Mouse (Mus musculus): ENCODE measurements around the gene Rbm5. TPM values are rescaled to one million over a fixed set of nuclear protein-coding genes. Genes with fewer than 3 reads are reported as not detected.

The Rbm5 gene
- polyA plus RNA-seq, 1 experiment from 2014 or later = 179 TPM

DNA sequence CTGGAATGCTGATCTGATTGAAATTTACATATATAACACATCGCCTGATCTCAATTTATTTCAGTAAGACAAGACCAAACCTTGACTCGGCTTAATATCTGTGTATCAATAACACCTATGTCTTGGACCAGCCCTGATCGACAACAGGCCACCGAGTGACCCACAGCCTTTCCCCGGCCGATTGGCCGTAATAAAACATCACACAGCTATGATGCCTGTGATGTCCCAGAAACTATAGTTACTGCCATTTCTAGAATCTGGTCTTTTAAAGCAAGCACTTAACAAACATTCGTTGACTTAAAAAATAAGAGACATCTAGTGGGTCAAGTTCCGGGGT, 791 bp downstream of the Rbm5 start:
- no peaks in the 10 kb centered on the region; the same call in 1 of the 2 replicates for H3K4me1 ChIP-seq (ENCODE audit: control insufficient read depth, insufficient read depth, low read length)
- H3K9me3 ChIP-seq (ENCODE audit: control insufficient read depth, low read length) = no peaks in the 10 kb centered on the region
- no peak for ATAC-seq (ENCODE audit: insufficient number of reproducible peaks, low FRiP score, low TSS enrichment, low read depth)
- 2% methylated on average over 9 of the region's 9 CpGs for WGBS
- peak overlapping the region; percentile 60 for H3K4me2 ChIP-seq (ENCODE audit: low read depth, severe bottlenecking)
- H3K27me3 ChIP-seq (ENCODE audit: control insufficient read depth, insufficient read depth, low read length) = no peaks in the 10 kb centered on the region
- peak overlapping the region; percentile 76 for H3K4me3 ChIP-seq (ENCODE audit: low read depth, low read length)
- peak overlapping the region; percentile 92 for H3K9ac ChIP-seq (ENCODE audit: low read length)
- no peak overlapping the region for H3K27ac ChIP-seq (replicated peaks; ENCODE audit: low read depth, low read length)
- DNase-seq (ENCODE audit: low spot score) = no peak
- peaks cover 27% of the 10 kb centered on the region for H3K36me3 ChIP-seq (ENCODE audit: control insufficient read depth, insufficient read depth, low read length)

DNA sequence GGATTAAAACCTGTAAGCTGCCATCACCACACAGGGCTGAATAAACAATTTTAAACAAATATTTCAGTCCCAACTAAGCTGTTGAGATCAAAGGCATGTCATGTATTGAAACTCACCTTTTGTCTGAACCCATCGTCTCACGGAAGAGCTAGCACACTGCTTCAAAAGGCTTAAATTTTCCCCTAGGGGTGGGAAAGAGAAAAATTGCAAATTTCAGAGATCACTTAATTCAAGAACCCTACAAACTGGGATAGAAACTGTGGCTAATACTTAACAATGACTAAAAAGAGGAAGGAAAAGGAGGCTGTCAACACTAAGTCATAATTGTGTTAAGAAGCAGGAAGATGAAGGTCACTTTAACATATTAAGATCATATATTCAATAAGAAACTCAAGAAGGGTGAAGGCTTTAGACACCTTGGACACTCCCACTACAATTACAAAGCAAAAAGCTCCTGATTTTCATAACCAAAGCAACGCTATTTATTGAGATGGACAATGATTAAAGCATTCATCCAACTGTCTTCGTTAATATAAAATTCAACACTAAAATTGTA, 1.3 kb downstream of the Rbm5 start:
- H3K9me3 ChIP-seq (ENCODE audit: control insufficient read depth, low read length) = no peaks in the 10 kb centered on the region

DNA sequence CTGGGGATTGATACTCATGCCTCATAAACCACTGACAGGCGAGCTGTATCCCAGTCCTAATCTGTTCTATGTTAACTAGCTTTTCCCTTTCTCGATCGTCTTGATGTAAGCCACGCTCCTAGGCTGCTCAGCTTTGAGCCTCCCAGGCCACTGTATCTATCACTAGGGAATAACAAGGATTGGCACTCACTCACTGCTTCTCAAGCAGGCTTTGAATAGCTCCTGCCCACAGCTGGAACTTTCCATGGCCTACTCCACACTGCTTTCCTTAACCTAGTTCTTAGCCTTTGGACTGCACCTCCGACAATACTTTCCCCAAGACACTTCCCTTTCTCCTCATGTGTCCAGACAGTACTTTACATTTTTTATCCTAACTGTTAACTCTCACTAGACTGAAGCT, 1.9 kb downstream of the Rbm5 start:
- H3K4me2 ChIP-seq (ENCODE audit: low read depth, severe bottlenecking) = peak overlapping the region; percentile 60; the same call in 1 of the 2 replicates
- 94% methylated on average over 5 of the region's 5 CpGs for WGBS
- no peak overlapping the region for H3K9ac ChIP-seq (ENCODE audit: low read length)
- no peaks in the 10 kb centered on the region; the same call in 1 of the 2 replicates for H3K4me1 ChIP-seq (ENCODE audit: control insufficient read depth, insufficient read depth, low read length)
- H3K4me3 ChIP-seq (ENCODE audit: low read depth, low read length) = peak overlapping the region; percentile 76; the same call in 1 of the 2 replicates
- H3K36me3 ChIP-seq (ENCODE audit: control insufficient read depth, insufficient read depth, low read length) = peaks cover 36% of the 10 kb centered on the region
- no peaks in the 10 kb centered on the region for H3K27me3 ChIP-seq (ENCODE audit: control insufficient read depth, insufficient read depth, low read length)
- no peak overlapping the region for H3K27ac ChIP-seq (replicated peaks; ENCODE audit: low read depth, low read length)
- no peaks in the 10 kb centered on the region for H3K9me3 ChIP-seq (ENCODE audit: control insufficient read depth, low read length)
- DNase-seq (ENCODE audit: low spot score) (no peak), ATAC-seq (ENCODE audit: insufficient number of reproducible peaks, low FRiP score, low TSS enrichment, low read depth) (no peak)

More for the DNA sequence above, 1.3 kb downstream of the Rbm5 start:
- Histone ChIP-seq H3K4me2 (ENCODE audit: low read depth, severe bottlenecking) (peak overlapping the region; percentile 60), H3K27me3 (ENCODE audit: control insufficient read depth, insufficient read depth, low read length) (no peaks in the 10 kb centered on the region), H3K27ac (replicated peaks; ENCODE audit: low read depth, low read length) (no peak overlapping the region), H3K9ac (ENCODE audit: low read length) (peak overlapping the region; percentile 92), H3K4me3 (ENCODE audit: low read depth, low read length) (peak overlapping the region; percentile 76), H3K36me3 (ENCODE audit: control insufficient read depth, insufficient read depth, low read length) (peaks cover 31% of the 10 kb centered on the region), H3K4me1 (ENCODE audit: control insufficient read depth, insufficient read depth, low read length) (no peaks in the 10 kb centered on the region; the same call in 1 of the 2 replicates)
- ATAC-seq (ENCODE audit: insufficient number of reproducible peaks, low FRiP score, low TSS enrichment, low read depth) = no peak
- WGBS = 48% methylated on average over 4 of the region's 4 CpGs
- DNase-seq (ENCODE audit: low spot score) = no peak

DNA sequence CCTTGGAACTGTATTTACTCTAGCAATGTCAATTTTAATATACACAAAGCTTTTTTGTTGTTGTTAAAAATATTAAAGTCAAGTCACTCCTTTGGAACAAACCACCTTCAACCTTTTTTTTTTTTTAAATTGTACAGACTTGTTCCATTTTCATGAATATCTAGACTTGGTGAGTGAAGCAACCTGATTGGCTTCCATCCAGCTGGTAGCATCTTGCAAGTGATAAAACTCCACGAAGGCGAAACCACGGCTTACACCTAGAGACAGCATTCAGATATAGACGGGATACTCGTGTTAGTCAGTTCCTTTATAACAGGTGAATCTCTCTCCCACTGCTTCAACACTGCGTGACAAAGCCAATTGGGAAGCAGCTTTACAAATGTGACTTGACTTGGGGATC, 11.2 kb downstream of the Rbm5 start:
- no peak for ATAC-seq (ENCODE audit: insufficient number of reproducible peaks, low FRiP score, low TSS enrichment, low read depth)
- no peak for DNase-seq (ENCODE audit: low spot score)
- Histone ChIP-seq H3K4me2 (ENCODE audit: low read depth, severe bottlenecking) (no peak overlapping the region), H3K27ac (replicated peaks; ENCODE audit: low read depth, low read length) (no peak overlapping the region), H3K4me3 (ENCODE audit: low read depth, low read length) (no peak overlapping the region), H3K9me3 (ENCODE audit: control insufficient read depth, low read length) (no peaks in the 10 kb centered on the region), H3K36me3 (ENCODE audit: control insufficient read depth, insufficient read depth, low read length) (peaks cover 46% of the 10 kb centered on the region), H3K4me1 (ENCODE audit: control insufficient read depth, insufficient read depth, low read length) (no peaks in the 10 kb centered on the region), H3K27me3 (ENCODE audit: control insufficient read depth, insufficient read depth, low read length) (no peaks in the 10 kb centered on the region), H3K9ac (ENCODE audit: low read length) (no peak overlapping the region)
- WGBS = 94% methylated on average over 6 of the region's 6 CpGs

DNA sequence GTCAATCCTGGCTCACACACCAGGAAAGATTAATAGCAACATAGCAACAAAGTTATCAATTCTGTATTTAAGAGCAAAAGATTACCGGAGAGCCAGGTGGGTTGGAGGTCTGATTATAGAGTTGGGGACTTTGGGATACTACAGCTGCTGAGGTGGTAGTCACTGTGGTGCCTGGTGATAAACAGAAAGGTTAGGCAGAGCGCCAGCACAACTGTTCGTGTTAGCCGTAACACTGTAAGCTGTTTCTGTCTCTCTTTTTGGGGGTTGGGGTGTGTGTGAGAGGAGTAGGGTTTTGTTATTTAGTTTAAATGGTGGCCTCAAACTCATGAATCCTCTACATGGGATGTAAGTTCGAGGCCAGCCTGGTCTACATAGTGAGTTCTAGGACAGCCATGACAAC, 20.4 kb downstream of the Rbm5 start:
- H3K4me2 ChIP-seq (ENCODE audit: low read depth, severe bottlenecking) = no peak overlapping the region
- no peak overlapping the region for H3K9ac ChIP-seq (ENCODE audit: low read length)
- DNase-seq (ENCODE audit: low spot score) (no peak), ATAC-seq (ENCODE audit: insufficient number of reproducible peaks, low FRiP score, low TSS enrichment, low read depth) (no peak)
- H3K4me3 ChIP-seq (ENCODE audit: low read depth, low read length) = no peak overlapping the region
- 94% methylated on average over 5 of the region's 5 CpGs for WGBS
- H3K4me1 ChIP-seq (ENCODE audit: control insufficient read depth, insufficient read depth, low read length) = no peaks in the 10 kb centered on the region
- H3K9me3 ChIP-seq (ENCODE audit: control insufficient read depth, low read length) = no peaks in the 10 kb centered on the region
- H3K36me3 ChIP-seq (ENCODE audit: control insufficient read depth, insufficient read depth, low read length) = peaks cover 58% of the 10 kb centered on the region
- no peaks in the 10 kb centered on the region for H3K27me3 ChIP-seq (ENCODE audit: control insufficient read depth, insufficient read depth, low read length)
- H3K27ac ChIP-seq (replicated peaks; ENCODE audit: low read depth, low read length) = no peak overlapping the region

DNA sequence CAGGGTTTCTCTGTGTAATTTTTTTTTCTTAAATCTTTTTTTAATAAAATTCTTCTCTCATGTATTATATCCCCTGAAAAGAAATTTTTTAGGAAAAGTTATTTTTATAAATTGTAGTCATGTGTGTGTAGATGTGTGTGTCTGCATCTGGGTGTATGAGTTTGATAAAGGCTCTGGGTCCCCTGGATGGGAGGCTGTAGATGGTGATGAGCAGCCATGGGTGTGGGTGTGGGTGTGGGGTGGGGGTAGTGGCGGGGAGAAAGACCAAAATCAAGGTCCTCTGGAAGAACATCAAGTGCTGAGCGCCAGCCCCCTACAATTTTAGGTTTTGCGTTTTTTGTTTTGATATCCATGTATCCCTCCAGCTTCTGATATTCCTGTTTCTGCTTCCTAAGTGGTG, 22.7 kb downstream of the Rbm5 start:
- no peak overlapping the region for H3K4me3 ChIP-seq (ENCODE audit: low read depth, low read length)
- no peaks in the 10 kb centered on the region for H3K9me3 ChIP-seq (ENCODE audit: control insufficient read depth, low read length)
- no peak for DNase-seq (ENCODE audit: low spot score)
- ATAC-seq (ENCODE audit: insufficient number of reproducible peaks, low FRiP score, low TSS enrichment, low read depth) = no peak
- H3K27me3 ChIP-seq (ENCODE audit: control insufficient read depth, insufficient read depth, low read length) = no peaks in the 10 kb centered on the region
- WGBS = 94% methylated on average over 3 of the region's 3 CpGs
- H3K9ac ChIP-seq (ENCODE audit: low read length) = no peak overlapping the region
- peaks cover 75% of the 10 kb centered on the region for H3K36me3 ChIP-seq (ENCODE audit: control insufficient read depth, insufficient read depth, low read length)
- H3K4me2 ChIP-seq (ENCODE audit: low read depth, severe bottlenecking) = no peak overlapping the region
- no peaks in the 10 kb centered on the region for H3K4me1 ChIP-seq (ENCODE audit: control insufficient read depth, insufficient read depth, low read length)
- no peak overlapping the region for H3K27ac ChIP-seq (replicated peaks; ENCODE audit: low read depth, low read length)

DNA sequence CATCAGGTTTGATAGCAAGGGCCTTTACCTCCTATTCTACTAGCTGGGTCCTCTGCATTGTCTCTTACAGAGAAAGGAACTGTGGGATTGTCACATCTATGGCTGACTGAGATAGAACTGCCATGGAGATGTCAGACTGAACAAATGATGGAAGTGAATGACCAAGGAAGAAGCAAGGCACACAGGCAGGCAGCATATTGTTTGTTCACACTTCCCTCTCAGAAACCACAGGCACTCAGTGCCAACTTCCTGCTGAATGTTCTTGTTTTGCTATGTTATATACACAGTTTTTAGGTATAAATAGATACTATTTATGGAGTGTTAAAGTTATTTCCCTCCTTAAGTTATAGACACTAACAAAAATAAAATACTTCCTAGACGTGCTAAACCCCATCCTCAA, 23.5 kb downstream of the Rbm5 start:
- DNase-seq (ENCODE audit: low spot score) = no peak
- no peaks in the 10 kb centered on the region for H3K27me3 ChIP-seq (ENCODE audit: control insufficient read depth, insufficient read depth, low read length)
- H3K9ac ChIP-seq (ENCODE audit: low read length) = no peak overlapping the region
- H3K9me3 ChIP-seq (ENCODE audit: control insufficient read depth, low read length) = no peaks in the 10 kb centered on the region
- peaks cover 75% of the 10 kb centered on the region for H3K36me3 ChIP-seq (ENCODE audit: control insufficient read depth, insufficient read depth, low read length)
- ATAC-seq (ENCODE audit: insufficient number of reproducible peaks, low FRiP score, low TSS enrichment, low read depth) = no peak
- no peak overlapping the region for H3K4me3 ChIP-seq (ENCODE audit: low read depth, low read length)
- H3K4me1 ChIP-seq (ENCODE audit: control insufficient read depth, insufficient read depth, low read length) = no peaks in the 10 kb centered on the region
- WGBS = 92% methylated on average over 1 of the region's 1 CpGs
- no peak overlapping the region for H3K27ac ChIP-seq (replicated peaks; ENCODE audit: low read depth, low read length)
- H3K4me2 ChIP-seq (ENCODE audit: low read depth, severe bottlenecking) = no peak overlapping the region

DNA sequence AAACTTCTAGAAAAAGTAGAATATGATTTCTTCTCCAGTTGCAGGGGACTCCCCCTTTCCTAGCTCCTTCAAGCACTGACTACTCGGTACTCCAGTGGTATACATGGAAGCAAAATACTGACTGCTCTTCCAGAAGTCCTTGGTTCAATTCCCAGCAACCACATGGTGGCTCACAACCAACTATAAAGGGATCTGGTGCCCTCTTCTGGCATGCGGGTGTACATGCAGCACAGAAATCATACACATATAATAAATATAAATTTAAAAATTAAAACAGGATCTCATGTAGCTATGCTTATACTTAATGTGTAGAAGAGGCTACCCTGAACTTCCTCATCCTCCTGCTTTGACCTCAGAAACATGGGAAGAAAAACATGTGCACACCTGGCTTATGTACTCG, 24.1 kb downstream of the Rbm5 start:
- no peak for DNase-seq (ENCODE audit: low spot score)
- Histone ChIP-seq H3K36me3 (ENCODE audit: control insufficient read depth, insufficient read depth, low read length) (peaks cover 75% of the 10 kb centered on the region), H3K4me1 (ENCODE audit: control insufficient read depth, insufficient read depth, low read length) (no peaks in the 10 kb centered on the region), H3K4me3 (ENCODE audit: low read depth, low read length) (no peak overlapping the region), H3K4me2 (ENCODE audit: low read depth, severe bottlenecking) (no peak overlapping the region), H3K9me3 (ENCODE audit: control insufficient read depth, low read length) (no peaks in the 10 kb centered on the region), H3K27me3 (ENCODE audit: control insufficient read depth, insufficient read depth, low read length) (no peaks in the 10 kb centered on the region), H3K27ac (replicated peaks; ENCODE audit: low read depth, low read length) (no peak overlapping the region), H3K9ac (ENCODE audit: low read length) (no peak overlapping the region)
- WGBS = 94% methylated on average over 3 of the region's 3 CpGs
- ATAC-seq (ENCODE audit: insufficient number of reproducible peaks, low FRiP score, low TSS enrichment, low read depth) = no peak

DNA sequence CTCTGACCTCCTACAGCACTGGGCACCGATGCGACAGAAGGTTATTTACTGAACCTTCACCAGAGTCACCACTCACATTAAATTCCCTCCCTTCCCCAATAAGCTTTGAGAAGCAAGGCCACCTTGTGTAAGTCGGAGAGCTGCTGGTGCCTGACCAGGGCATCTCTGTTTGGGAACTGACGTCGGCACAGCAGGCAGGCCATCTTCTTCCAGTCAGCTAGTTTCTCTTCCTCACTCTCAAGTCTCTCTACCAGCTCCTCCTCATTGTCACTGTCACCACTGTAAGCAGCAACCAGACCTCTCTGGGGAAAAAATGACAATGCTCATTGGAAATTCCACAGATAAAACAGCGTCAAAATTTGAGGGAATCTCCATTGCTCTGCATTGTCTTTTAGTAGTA, 26.7 kb downstream of the Rbm5 start:
- DNase-seq (ENCODE audit: low spot score) = no peak
- H3K4me2 ChIP-seq (ENCODE audit: low read depth, severe bottlenecking) = no peak overlapping the region
- no peaks in the 10 kb centered on the region for H3K4me1 ChIP-seq (ENCODE audit: control insufficient read depth, insufficient read depth, low read length)
- no peak for ATAC-seq (ENCODE audit: insufficient number of reproducible peaks, low FRiP score, low TSS enrichment, low read depth)
- H3K36me3 ChIP-seq (ENCODE audit: control insufficient read depth, insufficient read depth, low read length) = peaks cover 71% of the 10 kb centered on the region
- no peak overlapping the region for H3K27ac ChIP-seq (replicated peaks; ENCODE audit: low read depth, low read length)
- H3K4me3 ChIP-seq (ENCODE audit: low read depth, low read length) = no peak overlapping the region
- H3K9me3 ChIP-seq (ENCODE audit: control insufficient read depth, low read length) = no peaks in the 10 kb centered on the region
- H3K9ac ChIP-seq (ENCODE audit: low read length) = no peak overlapping the region
- WGBS = 94% methylated on average over 6 of the region's 6 CpGs
- no peaks in the 10 kb centered on the region for H3K27me3 ChIP-seq (ENCODE audit: control insufficient read depth, insufficient read depth, low read length)

Measured in limb, embryonic 11.5 days (tissue).